Mouse (Mus musculus): ENCODE data around the gene Mrpl12.

Mrpl12 gene

GRCm38 (mm10) chr11:120538485-120538884, 54.1 kb downstream of the Mrpl12 start:
- no peak for DNase-seq (ENCODE audit: low read depth)
